Mouse (Mus musculus): Measurements from ENCODE around the gene Gse1. TPM values are rescaled to one million over a fixed set of nuclear protein-coding genes. Genes with fewer than 3 reads are reported as not detected.

Gene Gse1
- polyA plus RNA-seq, 1 experiment = 14.8 TPM

DNA sequence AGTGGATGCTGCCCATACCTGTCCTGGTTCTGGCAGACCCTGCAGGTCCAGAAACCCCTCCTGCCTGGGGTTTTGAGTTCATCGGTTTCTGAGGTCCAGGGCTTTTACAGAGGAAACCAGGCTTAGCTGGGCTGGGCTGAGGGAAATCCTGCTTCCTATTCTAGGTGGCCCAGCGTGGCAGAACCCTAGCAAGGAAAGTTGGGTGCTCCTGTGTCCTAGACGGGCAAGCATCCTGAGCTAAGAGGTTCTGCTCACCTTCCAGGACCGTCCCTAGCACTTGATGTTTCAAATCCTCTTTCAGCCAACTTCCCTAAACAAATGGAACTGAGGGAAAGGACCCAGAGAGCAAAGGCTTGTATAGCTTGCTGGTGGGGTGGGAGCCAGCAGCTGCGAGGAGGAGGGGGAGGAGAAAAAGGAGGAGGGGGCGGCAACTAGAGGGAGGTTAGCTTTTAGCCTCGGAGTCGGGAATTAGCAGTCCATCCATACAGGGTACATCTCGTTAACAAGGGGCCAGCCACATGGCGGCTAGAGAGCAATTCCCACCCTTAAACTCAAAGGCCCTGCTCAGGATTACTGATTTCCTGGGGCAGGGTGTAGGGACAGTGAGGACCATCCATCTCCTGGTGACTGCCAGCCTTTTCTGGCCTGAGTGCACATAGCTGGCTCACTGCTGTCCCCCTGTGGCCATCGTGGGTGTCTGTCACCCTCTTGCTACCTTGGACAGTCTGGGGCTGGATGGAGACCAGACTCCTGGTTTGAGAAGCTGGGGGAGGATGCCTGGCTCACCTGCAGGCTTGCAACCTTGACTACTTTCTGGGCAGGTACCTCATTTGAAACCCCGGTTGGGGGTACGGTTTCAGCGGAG, 306.5 kb downstream of the Gse1 start:
- no peak overlapping the region for H3K4me3 ChIP-seq (ENCODE audit: insufficient read depth, low read depth, low read length)
- no peaks in the 10 kb centered on the region for H3K27me3 ChIP-seq (replicated peaks; ENCODE audit: control insufficient read depth, insufficient read depth, low read length)
- TF ChIP-seq POLR2A (IDR thresholded peaks at IDR 0.05; ENCODE audit: low read depth, low read length) = no peak
- TF ChIP-seq CTCF (conservative IDR thresholded peaks at IDR 0.05; ENCODE audit: insufficient read depth, insufficient read length, low read depth, low read length) = peak; percentile 100; the same call in 1 of the 2 replicates
- DNase-seq = peak; percentile 92
- H3K27ac ChIP-seq (ENCODE audit: insufficient read depth, low read depth, low read length) = no peak overlapping the region
- peaks cover 13% of the 10 kb centered on the region; the same call in 1 of the 2 replicates for H3K4me1 ChIP-seq (ENCODE audit: control insufficient read depth, insufficient read depth, low read length)
- WGBS = 31% methylated on average over 14 of the region's 14 CpGs
- no peaks in the 10 kb centered on the region for H3K36me3 ChIP-seq (ENCODE audit: control insufficient read depth, insufficient read depth, low read length)

DNA sequence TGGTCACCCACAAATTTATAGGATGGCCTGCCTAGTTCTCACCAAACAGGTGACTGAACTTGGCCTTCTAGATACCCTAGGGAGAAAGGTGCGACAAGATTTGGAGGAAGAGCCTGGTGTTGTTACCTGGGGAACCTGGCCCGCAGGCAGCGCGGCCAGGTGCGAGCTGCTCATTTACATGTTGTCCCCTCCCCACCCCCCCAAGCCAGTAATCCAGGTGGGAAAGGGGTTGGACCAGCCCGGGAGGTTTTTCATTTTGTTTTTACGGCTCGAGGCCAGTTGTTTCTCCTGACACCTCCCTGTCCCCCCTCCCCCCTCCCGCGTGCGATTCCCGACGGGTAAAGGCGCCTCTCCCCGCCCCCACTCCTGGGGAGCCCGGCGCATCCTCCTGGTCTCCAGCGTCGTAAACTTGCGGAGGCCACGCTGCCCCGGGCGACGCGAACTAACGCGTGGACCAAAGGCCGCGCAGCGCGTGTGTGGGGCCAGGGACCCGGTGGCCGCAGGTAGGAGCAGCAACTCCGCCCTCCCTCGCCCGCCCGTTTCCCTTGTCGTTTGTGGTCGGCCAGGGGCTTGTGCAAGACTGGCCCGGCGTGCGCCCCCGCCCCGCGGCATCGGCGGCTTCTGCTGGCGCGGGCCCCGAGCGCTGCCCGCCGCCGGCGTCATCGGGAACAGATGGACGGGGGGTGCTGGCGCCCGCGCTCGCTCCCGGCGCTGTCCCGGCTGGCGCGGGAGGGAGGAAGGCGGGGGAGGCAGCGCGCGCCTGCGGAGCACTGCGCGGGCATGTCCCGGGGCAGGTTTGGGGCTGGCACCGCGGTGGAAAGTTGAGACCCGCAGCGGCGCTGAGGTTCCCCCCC, 307.4 kb downstream of the Gse1 start:
- peak overlapping the region; percentile 70 for H3K4me3 ChIP-seq (ENCODE audit: insufficient read depth, low read depth, low read length)
- no peaks in the 10 kb centered on the region for H3K36me3 ChIP-seq (ENCODE audit: control insufficient read depth, insufficient read depth, low read length)
- no peaks in the 10 kb centered on the region for H3K27me3 ChIP-seq (replicated peaks; ENCODE audit: control insufficient read depth, insufficient read depth, low read length)
- TF ChIP-seq CTCF (conservative IDR thresholded peaks at IDR 0.05; ENCODE audit: insufficient read depth, insufficient read length, low read depth, low read length) (no peak), POLR2A (IDR thresholded peaks at IDR 0.05; ENCODE audit: low read depth, low read length) (no peak)
- H3K27ac ChIP-seq (ENCODE audit: insufficient read depth, low read depth, low read length) = no peak overlapping the region
- no peak for DNase-seq
- peaks cover 21% of the 10 kb centered on the region; the same call in 1 of the 2 replicates for H3K4me1 ChIP-seq (ENCODE audit: control insufficient read depth, insufficient read depth, low read length)
- WGBS = 1% methylated on average over 76 of the region's 79 CpGs

DNA sequence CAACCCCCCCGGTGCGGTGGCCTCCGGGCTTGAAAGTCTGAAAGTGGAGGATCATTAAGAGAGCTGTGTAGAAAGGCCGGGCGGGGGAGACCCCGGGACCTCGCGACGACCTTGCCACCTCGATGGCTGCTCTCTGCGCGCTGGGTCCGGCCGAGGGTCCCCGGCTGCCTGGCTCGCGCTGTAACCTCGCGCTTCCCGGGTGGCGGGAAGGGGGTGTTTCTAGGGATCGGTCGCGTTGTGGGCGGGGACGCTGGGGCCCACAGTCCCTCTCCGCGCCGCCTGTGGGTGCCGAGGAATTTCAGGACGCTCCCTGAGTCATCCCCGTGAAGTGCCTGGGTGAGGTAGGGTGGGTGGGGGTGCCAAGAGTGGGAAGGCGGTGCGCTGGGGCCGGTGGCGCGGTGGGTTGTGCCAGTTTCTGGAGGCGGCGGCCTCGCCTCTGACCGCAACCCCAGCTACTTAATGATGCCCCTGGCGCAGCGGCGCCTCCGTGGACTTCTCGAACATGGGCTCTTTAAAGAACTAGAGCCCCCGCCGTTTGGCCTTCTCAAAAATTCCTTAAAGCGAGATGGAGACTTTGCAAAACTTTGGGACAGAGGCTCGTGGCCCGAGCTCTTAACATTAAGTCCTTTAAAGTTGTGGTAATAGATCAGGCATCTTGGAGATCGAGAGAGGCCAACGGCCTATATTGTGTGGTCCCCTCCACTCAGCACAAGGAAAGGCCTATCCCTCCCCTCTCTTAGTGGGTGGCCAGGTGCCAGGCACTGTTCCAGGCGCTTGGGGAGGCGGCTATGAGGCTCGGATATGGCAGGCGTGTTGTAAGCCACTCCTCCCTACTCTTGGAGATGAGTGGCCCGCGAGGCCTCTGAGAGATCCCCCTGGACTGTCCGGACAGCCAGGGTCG, 308.3 kb downstream of the Gse1 start:
- no peaks in the 10 kb centered on the region for H3K36me3 ChIP-seq (ENCODE audit: control insufficient read depth, insufficient read depth, low read length)
- H3K27me3 ChIP-seq (replicated peaks; ENCODE audit: control insufficient read depth, insufficient read depth, low read length) = no peaks in the 10 kb centered on the region
- TF ChIP-seq CTCF (conservative IDR thresholded peaks at IDR 0.05; ENCODE audit: insufficient read depth, insufficient read length, low read depth, low read length) (no peak), POLR2A (IDR thresholded peaks at IDR 0.05; ENCODE audit: low read depth, low read length) (no peak)
- H3K27ac ChIP-seq (ENCODE audit: insufficient read depth, low read depth, low read length) = peak overlapping the region; percentile 65; the same call in 1 of the 2 replicates
- no peak for DNase-seq
- WGBS = 1% methylated on average over 61 of the region's 61 CpGs
- peaks cover 24% of the 10 kb centered on the region for H3K4me1 ChIP-seq (ENCODE audit: control insufficient read depth, insufficient read depth, low read length)
- peak overlapping the region; percentile 70 for H3K4me3 ChIP-seq (ENCODE audit: insufficient read depth, low read depth, low read length)

DNA sequence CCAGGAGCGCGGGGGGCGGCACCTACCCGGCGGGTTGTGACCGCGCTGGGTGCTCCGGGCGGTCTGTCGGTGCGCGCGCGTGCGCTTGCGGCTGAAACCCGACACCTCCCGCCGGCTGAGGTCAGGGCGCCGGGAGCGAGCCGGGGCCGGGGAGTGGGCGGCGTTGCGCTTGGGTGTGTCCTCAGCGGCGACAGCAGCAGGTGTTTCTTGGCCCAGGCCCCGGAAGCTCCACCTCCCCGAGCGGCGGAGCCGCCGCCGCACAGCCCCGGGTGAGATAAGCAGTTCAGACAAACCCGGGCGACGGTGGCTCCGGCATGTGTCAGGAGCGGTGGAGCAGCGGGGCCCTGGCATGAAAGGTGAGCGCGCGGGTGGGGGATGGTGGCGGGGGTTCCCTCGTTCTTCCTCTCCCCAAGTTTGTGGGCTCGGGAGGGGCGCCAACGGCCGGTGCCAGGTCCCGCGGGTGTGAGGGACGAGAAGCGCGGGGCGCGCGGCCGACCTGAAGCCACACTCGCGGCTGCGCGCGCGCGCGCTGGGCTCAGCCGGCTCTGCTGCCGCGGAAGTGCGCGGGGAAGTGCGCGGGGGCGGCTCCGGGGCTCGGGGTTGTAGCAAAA, 309.1 kb downstream of the Gse1 start:
- Histone ChIP-seq H3K4me3 (ENCODE audit: insufficient read depth, low read depth, low read length) (peak overlapping the region; percentile 70), H3K36me3 (ENCODE audit: control insufficient read depth, insufficient read depth, low read length) (no peaks in the 10 kb centered on the region), H3K27me3 (replicated peaks; ENCODE audit: control insufficient read depth, insufficient read depth, low read length) (no peaks in the 10 kb centered on the region), H3K27ac (ENCODE audit: insufficient read depth, low read depth, low read length) (peak overlapping the region; percentile 65), H3K4me1 (ENCODE audit: control insufficient read depth, insufficient read depth, low read length) (peaks cover 31% of the 10 kb centered on the region)
- DNase-seq = peak; percentile 92
- TF ChIP-seq POLR2A (IDR thresholded peaks at IDR 0.05; ENCODE audit: low read depth, low read length) = no peak
- TF ChIP-seq CTCF (conservative IDR thresholded peaks at IDR 0.05; ENCODE audit: insufficient read depth, insufficient read length, low read depth, low read length) = no peak
- WGBS = 1% methylated on average over 76 of the region's 79 CpGs

DNA sequence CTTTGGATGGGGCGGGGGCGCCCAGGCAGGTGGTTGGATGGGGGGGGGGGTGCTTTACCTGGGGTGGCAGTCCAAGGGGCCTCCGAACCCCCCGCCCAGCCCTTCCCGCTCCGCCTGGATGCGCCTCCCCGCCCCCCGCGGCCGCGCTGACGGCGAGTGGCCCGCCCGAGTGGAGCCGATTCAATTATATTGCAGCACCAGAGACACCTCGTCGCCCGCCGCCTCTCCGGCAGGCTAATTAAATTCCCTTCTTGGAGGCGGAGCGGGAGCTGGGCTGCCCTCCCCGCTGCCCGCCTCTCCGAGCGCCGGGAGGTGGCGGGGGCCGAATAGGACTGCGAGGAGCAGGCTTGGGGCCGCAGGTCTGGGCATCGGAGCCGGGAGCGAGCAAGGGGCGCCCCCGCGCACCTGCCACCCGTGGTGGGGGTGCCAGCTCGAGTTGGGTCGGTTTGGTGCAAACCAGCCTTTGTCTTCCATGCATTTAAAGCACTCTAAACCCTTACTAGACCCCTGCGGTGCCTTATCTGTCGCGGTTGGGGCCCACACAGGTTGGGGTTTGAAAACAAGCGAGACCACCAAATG, 309.7 kb downstream of the Gse1 start:
- Histone ChIP-seq H3K4me1 (ENCODE audit: control insufficient read depth, insufficient read depth, low read length) (peaks cover 32% of the 10 kb centered on the region), H3K27me3 (replicated peaks; ENCODE audit: control insufficient read depth, insufficient read depth, low read length) (no peaks in the 10 kb centered on the region), H3K4me3 (ENCODE audit: insufficient read depth, low read depth, low read length) (peak overlapping the region; percentile 70), H3K27ac (ENCODE audit: insufficient read depth, low read depth, low read length) (peak overlapping the region; percentile 87), H3K36me3 (ENCODE audit: control insufficient read depth, insufficient read depth, low read length) (no peaks in the 10 kb centered on the region)
- peak; percentile 86 for DNase-seq
- TF ChIP-seq POLR2A (IDR thresholded peaks at IDR 0.05; ENCODE audit: low read depth, low read length) = no peak
- TF ChIP-seq CTCF (conservative IDR thresholded peaks at IDR 0.05; ENCODE audit: insufficient read depth, insufficient read length, low read depth, low read length) = no peak
- 3% methylated on average over 45 of the region's 46 CpGs for WGBS

Measured in kidney, adult 2 months (tissue).